Mouse (Mus musculus) frontal cortex, postnatal 36 days (tissue): ENCODE measurements around the gene Celf5.
A peak's percentile ranks its signal among the peaks of the same experiment; 100 is the strongest.

Source experiments
- DNase-seq, 2 experiments: peaks; one replicate each; pipeline ENCODE4 v3.0.0; 2022; ENCODE audit warnings: low spot score in 2 of 2

Celf5 gene

DNA sequence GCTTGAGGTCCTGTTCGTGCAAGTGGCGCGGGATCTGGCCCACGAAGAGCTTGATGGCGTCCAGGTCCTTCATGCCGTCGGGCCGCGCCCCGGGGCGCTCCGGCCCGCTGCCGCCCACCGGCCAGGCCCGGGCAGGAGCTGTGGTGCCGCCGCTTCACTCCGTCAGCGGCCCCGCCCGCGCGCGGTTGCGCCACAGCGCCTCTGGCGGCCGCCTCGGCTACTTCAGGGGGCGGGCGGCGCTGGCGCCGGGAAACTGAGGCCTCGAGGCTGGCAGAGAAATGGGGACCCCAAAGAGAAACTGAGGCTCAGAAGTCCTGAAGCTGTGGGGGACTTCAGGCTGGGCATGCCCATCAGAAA lies at the start of gene Celf5:
Gene Celf5, minus strand, starts transcription at position 177 of the 357 bp plus-strand sequence.
- DNase-seq: peak; percentile 71 to 75

DNA sequence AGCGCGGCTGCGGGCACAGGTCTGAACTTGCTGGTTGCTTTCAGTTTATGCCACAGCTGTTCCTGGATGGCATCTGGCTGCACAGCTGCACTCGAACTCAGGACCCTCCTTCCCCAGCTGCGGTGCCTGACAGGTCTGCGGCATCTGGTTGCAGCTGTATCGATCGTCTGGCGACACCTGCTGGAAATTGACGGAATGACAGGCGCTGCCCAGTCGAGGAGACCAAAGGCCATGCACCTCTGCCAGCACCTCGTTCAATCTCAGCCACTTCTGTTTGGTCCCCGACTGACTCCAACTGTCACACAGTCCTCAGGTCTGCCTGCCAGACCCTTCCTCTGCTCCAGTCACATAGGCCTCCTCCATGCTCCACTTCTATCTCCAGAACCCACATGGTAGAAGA lies 44.3 kb upstream of the Celf5 start:
- DNase-seq: peak; percentile 72 to 73

DNA sequence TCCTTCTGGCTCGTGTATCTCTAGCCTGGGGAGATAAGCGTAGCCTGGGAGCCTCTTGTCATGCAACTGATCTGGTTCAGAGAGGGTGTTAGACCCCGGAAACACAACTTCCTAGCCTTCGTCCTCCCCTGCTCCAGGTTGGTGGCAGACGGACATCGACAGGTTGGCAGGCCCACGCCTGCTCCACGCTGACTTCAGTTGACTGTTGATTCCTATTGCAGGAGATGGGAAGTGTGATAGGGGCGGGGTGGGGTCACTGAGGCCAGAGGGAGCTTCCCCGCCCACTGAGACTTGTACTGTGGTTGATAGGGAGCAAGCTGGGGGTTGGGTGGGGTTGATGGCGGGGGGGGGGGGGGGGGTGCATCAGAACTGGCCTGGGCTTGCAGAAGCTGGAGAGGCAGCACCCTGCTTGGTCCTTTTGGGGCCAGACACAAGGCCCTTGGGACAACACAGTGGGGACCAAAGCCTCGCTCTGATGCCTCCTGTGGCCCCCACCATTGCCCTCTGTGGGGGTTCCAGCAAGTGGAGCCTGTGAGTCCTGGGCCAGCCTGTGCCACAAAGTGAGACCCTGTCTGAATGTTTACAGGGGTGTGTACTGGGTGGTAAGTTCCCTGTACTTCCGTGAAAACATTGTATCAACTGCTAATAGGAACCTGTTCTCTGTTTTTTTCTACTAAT lies 42.6 kb upstream of the Celf5 start:
- DNase-seq: no peak

DNA sequence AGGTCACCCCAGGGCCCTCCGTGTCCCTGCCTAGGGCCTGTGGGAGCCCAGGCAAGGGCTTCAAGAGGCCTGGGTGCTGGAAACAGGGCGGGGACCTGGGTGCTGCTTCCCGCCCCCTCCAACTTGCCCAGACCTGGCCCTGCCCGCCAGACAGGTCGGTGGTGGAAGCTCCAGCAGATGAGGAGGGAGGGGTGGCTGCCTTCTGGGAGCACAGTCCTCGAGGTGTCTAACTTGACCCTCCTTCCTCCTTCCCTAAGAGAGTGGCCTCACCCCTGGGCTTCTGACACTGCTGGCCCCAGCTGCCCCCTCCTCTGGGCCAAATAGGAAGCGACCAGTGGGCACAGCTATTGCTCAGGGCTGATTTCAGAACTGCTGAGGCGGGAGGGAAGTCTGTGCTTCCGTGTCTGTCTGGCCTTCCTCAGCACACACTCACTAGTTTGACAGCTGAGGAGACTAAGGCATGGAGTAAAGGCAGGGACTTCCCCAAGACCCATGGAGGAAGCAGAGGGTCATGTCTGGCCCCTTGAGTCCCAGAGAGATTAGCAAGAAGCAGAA lies 41.6 kb upstream of the Celf5 start, which contains the start of gene Gna15:
Gene Gna15, minus strand, starts transcription at position 175 of the 555 bp plus-strand sequence.
- no peak for DNase-seq

DNA sequence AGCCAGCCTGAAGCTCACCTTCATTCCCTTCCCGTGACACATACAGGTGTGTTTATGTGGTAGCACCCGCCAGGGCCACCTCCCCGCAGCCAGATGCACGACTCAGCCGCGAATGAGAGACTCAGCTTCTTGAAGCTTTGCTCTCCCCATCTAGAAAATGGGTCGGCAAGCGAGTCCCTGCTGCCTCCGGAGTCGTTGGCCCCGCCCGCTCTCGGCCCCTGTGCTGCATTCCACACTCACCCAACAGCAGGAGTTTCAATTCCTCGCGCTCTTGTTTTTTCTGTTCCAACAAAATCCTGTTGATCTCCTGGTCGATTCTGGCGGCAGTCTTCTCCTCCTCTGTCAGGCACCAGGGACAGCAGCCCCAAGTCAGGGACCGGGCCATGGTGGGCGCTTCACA lies 41.1 kb upstream of the Celf5 start:
- no peak for DNase-seq

DNA sequence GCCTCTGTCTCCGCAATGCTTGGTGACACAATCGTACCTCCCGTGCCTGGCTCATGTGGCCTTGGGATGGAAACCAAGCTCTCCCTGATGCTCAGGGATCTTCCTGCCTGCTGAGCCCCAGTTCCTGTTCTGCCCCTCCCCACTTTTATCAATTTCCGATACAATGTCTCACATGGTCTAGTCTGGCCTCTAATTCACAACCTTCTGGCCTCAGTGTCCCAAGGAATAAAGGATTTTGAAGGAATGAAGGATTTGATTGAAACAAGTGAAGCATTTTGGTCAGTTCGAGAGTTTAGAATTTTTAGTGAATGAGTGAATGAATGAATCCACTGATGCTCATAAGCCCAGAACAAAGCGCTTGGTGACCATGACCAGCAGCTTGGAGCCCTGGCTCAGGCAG lies 40.6 kb upstream of the Celf5 start:
- DNase-seq: no peak

DNA sequence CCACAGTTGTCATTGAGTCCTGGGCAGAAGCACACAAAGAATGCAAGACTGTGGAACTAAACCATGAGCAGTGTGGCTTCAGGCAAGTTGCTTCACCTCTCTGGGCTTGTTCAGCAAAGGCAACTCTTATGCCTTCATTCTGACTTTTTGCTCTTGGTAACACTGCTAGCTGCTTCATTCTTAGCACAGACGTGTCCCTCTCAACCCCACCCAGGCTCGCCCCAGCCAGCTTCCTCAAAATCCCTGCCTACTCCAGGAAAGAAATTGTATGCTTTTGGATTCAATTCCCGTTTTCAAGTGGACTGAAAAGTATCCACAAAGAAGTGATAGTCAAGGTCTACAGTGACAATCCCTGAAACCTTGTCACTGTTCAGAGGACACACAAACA lies 37.5 kb upstream of the Celf5 start:
- no peak for DNase-seq

DNA sequence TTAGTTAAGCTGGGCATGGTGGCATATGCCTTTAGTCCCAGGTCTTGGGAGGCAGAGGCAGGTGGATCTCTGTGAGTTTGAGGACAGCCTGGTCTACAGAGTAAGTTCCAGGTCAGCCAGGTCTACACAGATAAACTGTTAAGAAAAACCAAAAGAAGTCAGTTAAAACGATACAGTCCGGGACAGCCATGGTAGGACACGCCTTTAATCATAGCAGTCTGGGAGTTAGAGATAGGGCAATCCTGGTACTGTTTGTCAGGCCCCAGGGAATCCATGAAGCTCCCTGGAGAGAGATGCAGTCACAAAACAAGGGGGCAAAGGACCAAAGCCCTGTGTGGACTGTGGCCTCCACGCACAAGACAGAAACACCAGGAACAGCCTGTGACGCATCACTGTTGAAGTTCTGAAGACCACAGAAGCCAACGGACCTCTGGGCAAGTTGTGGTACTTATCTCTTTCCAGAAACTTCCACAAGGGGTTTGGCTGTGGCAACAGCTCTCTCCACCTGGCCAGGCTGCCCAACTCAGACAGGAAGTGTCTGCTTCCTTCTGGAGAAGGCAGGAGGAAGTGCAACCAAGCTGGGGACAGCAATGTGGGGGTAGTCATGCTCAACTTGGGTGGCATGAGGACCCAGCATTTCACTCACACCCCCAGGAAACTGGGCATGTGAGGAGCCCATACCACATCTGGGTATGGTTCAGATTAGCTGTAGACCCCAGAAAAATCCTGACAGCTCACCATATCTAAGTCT lies 36.9 kb upstream of the Celf5 start:
- DNase-seq: no peak

DNA sequence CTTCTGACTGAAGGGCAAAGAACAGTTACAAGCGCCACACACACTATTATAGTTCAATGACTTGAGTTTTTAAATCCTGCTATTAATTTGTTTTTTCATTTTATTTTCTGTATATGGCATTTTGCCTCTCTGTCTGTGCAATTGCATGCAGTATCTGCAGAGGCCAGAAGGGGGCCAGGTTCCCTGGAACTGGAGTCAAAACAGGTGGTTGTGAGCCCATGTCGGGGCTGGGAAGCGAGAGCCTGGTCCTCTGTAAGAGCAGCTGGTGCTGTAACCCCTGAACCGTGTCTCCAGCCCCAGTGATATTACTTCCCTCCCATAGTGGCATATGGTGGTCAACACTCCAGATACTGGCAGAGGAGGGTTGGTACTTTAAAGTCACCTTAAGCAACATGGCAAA lies 36.0 kb upstream of the Celf5 start:
- peak in 1 of 2 experiments; percentile 59 for DNase-seq

DNA sequence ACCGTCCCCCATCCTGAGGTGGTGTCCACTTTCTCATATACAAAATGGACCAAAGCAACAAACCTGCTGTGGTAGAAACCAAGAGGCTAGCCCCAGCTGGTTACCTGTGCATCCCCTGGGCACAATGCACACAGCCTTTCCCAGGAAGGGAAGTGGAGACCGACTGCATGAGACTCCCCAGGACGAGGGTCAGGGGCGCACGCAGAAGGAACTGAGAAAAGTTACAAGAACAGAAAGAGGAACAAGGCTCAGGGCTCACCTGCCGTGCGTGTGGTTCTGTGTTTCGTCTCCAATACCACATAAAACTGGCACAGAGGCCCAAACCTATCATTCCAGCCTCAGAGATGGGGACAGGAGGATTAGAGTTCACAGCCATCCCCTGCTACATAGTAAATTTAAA lies 34.7 kb upstream of the Celf5 start:
- DNase-seq: no peak

DNA sequence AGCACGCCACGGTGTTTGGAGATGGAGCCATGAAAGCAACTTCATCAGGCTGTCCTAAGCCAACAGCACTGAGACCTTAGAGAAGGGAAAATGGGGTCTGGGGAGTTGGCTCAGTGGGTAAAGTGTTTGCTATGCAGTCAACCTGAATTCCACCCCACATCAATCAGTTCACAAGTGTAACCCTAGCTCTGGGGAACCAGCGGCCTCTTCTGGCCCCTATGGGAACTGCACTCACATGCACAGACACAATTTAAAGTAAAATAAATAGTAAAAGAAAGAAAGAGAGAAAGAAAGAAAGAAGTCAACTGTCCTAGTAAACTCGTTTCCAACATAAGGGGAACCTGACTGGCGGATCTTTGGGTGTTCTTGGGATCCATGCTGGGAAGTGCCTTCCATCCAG lies 31.3 kb upstream of the Celf5 start:
- DNase-seq: no peak

DNA sequence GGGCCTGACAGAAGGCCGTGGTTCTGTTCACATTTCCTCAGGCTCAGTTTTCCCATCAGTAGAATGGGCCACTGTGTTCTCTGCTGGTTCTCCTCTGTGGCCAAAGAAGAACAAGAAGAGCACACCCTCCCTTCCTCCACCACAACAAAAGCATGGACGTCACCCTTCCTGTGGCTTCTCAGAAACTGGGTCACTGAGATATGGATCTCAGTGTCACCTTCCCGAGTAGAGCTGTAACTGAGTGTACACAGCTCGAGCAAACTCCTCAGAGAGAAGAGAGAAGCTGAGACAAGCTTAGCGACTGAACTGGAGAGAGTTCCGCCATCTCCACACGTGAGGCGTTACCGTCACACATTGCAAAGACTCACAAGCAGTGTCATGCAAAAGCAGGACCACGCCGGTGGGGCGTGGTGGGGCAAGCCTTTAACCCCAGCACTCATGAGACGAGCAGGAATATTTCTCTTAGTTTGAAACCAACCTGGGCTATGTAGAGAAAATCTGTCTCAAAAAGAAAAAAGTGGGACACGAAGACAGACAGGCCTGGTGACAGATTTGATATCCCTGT lies 27.8 kb upstream of the Celf5 start:
- DNase-seq: no peak

DNA sequence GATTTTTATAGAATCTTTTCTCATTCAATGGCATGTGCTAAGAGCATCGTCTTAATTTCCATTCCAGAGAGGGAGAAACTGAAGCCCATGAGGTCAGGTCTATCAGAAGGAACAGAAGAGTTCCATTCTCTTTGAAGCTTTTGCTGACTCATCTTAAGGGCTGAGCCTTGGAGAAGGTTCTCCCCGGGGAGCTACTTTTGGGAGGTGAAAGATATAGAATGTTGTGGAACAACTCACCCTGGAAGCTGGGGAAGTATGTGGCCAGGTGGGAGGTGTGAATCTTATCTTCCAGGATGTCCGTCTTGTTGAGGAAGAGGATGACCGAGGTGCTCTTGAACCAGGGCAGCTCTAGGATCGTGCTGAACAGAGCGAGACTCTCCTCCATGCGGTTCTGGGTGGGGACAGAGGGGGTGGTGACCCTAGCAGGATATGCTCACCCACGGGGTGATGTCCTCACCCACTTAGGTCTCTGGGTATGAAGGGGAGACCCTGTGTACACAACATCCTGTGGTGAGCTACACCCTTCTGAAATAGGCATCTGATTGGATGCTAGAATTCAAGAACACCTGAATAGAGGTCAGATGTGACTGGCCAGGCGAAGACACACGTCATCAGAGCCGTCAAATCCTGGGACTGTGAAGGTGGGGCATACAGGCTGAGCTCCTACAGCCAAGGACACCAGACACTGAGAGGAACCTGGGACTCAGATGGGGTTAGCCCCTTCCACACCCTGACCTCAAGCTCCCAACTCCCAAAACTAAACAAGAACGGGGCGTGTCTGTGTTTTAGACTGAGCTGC lies 25.4 kb upstream of the Celf5 start:
- no peak for DNase-seq

DNA sequence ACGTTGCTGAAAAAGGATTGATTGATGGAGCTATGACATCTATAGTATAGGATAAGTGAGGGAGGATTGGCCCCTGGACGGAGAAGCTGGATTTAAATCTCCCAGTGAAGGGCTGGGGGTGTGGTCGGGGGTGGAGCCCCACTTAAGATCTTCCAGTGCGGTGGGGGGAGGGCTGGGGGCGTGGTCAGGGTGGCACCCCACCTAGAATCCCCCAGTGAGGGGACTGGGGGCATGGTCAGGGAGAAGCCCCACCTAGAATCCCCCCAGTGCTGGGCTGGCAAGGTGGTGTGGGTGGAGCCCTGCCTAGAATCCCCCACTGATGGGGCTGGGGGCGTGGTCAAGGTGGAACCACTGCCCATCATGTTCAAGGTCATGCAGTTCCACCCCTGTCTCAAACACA lies 24.6 kb upstream of the Celf5 start:
- no peak for DNase-seq

DNA sequence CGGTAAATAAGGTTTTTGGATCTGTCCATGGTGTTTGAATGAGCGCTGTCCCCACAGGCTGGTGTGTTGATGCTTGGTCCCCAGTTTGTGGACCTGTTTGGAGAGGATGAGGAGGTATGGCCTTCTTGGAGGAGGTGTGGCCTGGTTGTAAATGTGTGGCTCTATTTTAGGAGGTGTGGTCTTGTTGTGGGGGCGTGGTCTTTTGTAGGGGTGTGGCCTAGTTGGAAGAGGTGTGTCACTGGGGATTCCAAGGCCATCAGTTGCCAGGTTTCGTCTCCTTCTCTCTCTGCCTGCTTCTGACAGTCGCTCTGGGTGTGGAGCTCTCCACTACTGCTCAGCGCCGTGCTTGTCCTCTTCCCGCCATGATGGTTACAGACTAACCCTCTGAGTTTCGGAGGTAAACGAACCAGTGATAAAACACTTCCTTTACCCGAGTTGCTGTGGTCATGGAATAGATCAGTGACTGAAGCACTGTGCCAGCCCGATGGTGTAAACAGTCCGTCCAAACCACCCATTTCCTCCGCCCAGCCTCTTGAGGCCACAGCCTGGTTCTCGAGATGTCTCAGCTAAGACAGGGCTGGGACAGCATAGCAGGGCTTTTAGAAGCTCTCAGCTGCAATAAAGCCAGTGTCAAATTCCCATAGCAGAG lies 22.6 kb upstream of the Celf5 start:
- DNase-seq: no peak

DNA sequence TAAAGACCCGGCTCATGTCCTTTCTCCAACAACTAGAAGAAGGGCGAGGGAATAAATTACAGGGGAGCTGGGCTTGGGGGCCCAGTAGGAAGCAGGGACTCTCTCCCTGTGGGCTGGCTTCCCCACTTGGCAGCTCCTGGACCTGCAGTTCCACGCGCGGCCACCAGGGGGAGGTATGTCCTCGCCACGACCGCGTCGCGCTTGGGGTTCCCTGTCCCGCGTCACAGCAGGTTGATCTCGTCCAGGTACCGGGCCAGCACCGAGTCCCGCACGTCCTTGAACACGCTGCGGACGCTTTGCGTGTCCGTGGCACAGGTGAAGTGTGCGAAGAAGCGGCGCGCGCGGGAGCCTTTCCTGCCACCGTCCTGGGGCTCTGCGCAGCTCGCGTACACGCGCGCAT lies 20.1 kb upstream of the Celf5 start:
- DNase-seq: peak; percentile 92

DNA sequence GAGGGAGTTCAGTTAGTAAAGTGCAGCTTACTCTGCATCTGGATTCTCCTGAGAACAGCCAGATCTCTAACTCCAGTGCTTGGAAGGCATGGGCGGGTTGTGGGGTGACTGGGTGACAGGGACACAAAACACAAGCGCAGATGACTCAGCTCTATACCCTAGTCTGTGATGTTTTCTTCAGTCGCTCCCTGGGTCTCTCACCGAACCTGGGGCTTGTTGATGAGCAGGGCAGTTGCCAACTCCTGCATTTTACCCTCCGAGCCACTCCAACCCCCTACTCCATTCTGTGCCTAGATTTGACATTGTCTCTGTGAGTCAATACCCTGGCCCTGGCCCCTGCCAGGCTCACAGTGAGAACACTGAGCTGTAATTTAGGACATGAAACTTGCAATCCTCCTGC lies 19.4 kb upstream of the Celf5 start:
- no peak for DNase-seq

DNA sequence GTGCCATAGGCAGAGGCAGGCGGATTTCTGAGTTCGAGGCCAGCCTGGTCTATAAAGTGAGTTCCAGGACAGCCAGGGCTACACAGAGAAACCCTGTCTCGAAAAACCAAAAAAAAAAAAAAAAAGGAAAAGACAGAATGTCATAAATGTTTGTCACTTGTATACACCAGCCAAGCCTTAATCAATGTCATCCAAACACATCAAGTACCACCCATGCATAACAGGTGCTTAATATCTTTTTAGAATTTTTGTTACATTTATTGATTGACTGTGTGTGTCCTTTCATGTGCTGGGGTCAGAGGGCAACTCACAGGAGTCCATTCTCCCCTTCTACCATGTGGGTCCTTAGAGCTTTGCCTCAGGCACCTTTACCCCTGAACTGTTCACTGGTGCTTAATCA lies 17.5 kb upstream of the Celf5 start, which contains the start of gene S1pr4:
Gene S1pr4, minus strand, starts transcription at position 101 of the 400 bp plus-strand sequence.
- no peak for DNase-seq

DNA sequence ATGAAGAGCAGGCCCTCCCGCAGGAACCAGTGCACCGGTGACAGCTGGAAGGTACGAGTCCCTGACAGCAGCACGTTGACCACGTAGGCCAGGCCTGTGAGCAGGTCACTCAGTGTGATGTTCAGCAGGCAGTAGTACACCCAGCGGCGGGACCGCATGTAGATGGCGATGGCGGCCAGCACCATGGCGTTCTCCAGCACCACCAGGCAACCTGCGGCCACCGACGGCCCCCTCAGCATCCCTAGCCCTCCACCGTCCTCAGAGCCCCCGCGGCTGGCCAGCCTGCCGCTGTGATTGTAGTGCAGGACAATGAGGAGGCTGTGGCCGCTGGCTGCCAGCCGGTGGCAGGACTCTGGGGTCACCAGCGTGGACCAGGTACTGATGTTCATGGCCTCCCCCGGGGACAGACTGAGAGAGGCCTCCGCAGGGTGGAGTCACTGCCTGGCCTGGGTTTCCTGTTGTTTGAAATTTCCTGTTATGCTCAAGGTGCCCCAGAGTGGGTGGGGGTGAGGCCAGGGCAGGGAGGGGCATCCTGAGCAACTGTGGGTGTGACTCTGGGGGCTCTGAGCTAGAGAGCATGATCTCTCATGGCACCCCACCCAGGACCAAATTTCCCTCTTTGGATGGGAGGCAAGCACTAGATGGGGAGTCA lies 16.9 kb upstream of the Celf5 start:
- no peak for DNase-seq

DNA sequence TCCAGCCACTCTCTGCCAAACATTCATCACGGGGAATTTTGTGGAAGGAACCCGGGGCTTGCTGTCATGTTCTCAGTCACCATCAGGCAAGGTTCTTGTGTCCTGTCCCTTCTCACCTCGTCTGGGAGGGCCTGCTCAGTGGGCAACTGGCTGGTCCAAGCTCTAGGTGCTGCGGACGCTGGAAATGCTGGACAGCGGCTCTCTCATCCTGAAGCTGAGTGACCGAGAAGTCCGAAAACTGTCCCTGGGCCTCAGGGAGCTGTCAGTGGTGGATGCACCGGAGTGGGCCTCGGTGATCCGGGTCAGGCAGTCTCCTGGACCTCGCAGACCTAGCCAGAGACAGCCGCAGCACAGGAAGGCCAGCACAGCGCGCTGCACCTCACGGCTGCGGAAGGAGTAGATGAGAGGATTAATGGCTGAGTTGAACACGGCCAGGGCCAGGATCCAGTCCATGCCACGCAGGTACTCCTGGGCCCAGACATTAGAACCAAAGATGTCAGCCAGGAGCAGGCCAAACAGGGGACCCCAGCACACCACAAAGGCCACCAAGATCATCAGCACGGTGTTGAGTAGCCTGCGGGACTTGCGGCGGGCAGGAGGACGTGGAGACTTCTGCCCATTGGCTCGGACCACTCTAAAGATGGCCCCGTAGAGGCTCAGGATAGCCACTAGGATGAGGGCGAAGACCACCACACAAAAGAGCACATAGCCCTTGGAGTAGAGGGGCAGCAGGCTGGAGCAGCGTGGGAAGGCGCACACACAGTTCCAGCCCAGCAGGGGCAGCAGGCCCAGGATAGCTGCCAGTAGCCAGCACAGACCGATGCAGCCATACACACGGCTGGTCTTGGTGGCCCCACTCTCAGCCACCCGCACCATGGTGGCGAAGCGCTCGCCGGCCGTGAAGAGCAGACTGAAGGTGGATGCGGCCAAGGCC lies 16.1 kb upstream of the Celf5 start:
- DNase-seq: no peak
